Mouse (Mus musculus): Measurements from ENCODE around the gene Trit1. TPM values are rescaled to one million over a fixed set of nuclear protein-coding genes. Genes with fewer than 3 reads are reported as not detected.

Gene Trit1
- polyA plus RNA-seq (2012; rRNA removed) = 3.2 and 3.9 TPM in 2 replicates

DNA sequence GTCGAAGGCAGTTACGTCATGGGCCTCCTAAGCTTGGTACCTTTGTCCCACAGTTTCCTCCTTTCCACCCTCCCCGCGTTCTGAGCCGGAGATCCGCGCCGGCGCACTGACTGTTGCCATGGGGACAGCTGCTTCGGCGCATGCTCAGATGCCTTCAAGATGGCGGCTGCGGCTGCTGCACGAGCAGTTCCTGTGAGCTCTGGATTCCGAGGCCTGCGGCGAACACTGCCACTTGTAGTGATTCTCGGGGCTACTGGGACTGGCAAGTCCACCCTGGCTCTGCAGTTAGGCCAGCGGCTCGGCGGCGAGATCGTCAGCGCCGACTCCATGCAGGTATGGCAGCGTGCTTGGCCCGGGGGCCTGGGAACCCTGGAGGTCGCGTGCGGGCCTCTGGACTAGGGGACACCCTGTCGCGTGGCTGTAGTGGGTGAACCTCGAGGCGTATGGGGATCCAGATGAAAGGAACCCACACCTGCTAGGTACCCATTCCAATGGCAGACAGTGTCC lies at the start of gene Trit1:
Gene Trit1, plus strand, starts transcription at position 147 of the 507 bp plus-strand sequence.

DNA sequence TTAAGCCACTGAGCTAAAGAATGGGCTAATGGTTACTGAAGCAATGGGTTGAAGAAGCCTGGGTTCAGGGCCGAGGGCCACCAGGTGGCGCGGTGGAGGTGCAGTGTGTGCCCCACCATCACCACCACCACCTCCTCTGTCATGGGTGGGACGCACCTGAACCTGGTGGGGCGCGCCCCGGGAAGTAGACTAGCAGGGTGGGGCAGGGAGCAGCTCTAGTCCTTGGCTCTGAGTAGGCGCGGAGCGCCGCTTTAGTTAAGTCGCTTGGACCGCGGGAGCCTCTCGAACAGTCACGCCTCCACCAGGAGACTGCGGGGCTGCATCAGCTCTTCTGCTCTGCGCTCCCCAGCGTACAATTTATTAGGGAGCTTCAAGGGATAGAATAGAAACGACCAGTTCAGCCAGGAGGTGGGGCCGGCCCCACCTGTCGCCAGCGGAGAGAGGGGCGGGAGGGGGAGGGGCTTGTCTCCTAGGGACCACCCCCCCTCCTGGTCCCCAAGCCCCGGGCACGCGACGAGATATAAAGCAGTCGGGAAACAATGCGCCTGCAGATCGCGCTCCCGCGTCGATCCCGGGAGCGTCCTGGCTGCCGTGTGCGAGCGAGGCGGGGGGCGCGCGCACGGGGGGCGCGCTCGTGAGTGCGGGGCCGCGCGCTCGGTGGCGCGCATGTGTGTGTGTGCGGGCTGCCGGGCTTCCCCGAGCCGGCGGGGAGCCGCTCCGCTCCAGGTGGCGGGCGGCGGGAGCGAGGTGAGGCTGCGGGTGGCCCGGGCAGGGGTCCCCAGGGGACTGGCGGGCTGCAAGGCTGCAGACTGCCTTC lies 20.8 kb upstream of the Trit1 start, which contains the start of gene Mycl:
Gene Mycl, plus strand, starts transcription at position 249 of the 817 bp plus-strand sequence.

Other genes starting within 250 kb of the Trit1 start
- 12.1 and 17.2 TPM in 2 replicates for gene Ppt1, start 180.4 kb upstream of the Trit1 start, polyA plus RNA-seq (2012; rRNA removed)
- 104 and 107 TPM in 2 replicates for gene Cap1, start 130.5 kb upstream of the Trit1 start, polyA plus RNA-seq (2012; rRNA removed)
- gene Mfsd2a, start 55.4 kb upstream of the Trit1 start, polyA plus RNA-seq (2012; rRNA removed) = 3.5 and 4.2 TPM in 2 replicates
- 8.3 and 9.4 TPM in 2 replicates for gene Mycl, start 20.9 kb upstream of the Trit1 start, polyA plus RNA-seq (2012; rRNA removed)
- gene Bmp8b, start 88.6 kb downstream of the Trit1 start, polyA plus RNA-seq (2012; rRNA removed) = 3.5 and 5.2 TPM in 2 replicates
- gene Oxct2b, start 99.7 kb downstream of the Trit1 start, polyA plus RNA-seq (2012; rRNA removed) = 0.32 and 0.36 TPM in 2 replicates
- gene Ppie, start 123.4 kb downstream of the Trit1 start, polyA plus RNA-seq (2012; rRNA removed) = 10.4 and 11.8 TPM in 2 replicates
- gene Hpcal4, start 166.6 kb downstream of the Trit1 start, polyA plus RNA-seq (2012; rRNA removed) = 1.3 and 1.4 TPM in 2 replicates
- gene Nt5c1a, start 184.9 kb downstream of the Trit1 start, polyA plus RNA-seq (2012; rRNA removed) = 2.4 and 4.6 TPM in 2 replicates
- gene Heyl, start 217.0 kb downstream of the Trit1 start, polyA plus RNA-seq (2012; rRNA removed) = 1.9 and 2.0 TPM in 2 replicates
- 178 and 192 TPM in 2 replicates for gene Pabpc4, start 245.8 kb downstream of the Trit1 start, polyA plus RNA-seq (2012; rRNA removed)

All from colon, adult 2 months (tissue).